13 mouse cellular contexts compared by ENCODE assay signal in genomic region chr17:57347017-57347416, GRCm38 (mm10). TPM values are rescaled to one million over a fixed set of nuclear protein-coding genes. Genes with fewer than 3 reads are reported as not detected.
DNase-seq lines count a peak whose midpoint lies in the region; ATAC-seq and TF ChIP-seq lines count a peak whose summit lies in the region.
"Had no signal": no experiment of that assay in that cellular context is flagged by ENCODE, and none has a peak within 500 bp of the region (broad histone marks: within the 10 kb centered on the region; RNA-seq: fewer than 3 reads in every experiment).

No protein-coding gene starts in this region.

- no peaks in the 10 kb centered on the region for H3K4me1 ChIP-seq in lung, postnatal 0 days (ENCODE audit: insufficient read depth, low read depth, low read length)
- peaks cover 3 to 16% of the 10 kb centered on the region in 2 experiments for H3K4me1 ChIP-seq in MEL (ENCODE audit: control insufficient read depth in 1 of 2, insufficient read depth in 2 of 2, low read length in 2 of 2)
- no peaks in the 10 kb centered on the region for H3K4me1 ChIP-seq in cerebellum, adult 2 months (ENCODE audit: control insufficient read depth, insufficient read depth, low read length)
- H3K4me1 ChIP-seq: embryonic facial prominence, embryonic 15.5 days had no signal

- TF ChIP-seq POLR2A in MEL (IDR thresholded peaks at IDR 0.05; ENCODE audit: control insufficient read depth in 1 of 2, insufficient read depth in 1 of 2, low read depth in 1 of 2, low read length in 2 of 2, poor library complexity in 1 of 2), result no peak
- TF ChIP-seq POLR2A in cerebellum, adult 2 months (IDR thresholded peaks at IDR 0.05; ENCODE audit: borderline replicate concordance, insufficient read depth, low read length), result no peak

- no peaks in the 10 kb centered on the region for H3K9me3 ChIP-seq in lung, postnatal 0 days (ENCODE audit: low read length)
- H3K9me3 ChIP-seq in MEL (replicated peaks; ENCODE audit: insufficient read depth, low read length), result no peaks in the 10 kb centered on the region
- H3K9me3 ChIP-seq: embryonic facial prominence, embryonic 15.5 days had no signal

- no peak overlapping the region for H3K27ac ChIP-seq in lung, postnatal 0 days (ENCODE audit: low read length)
- peak overlapping the region; percentile 9; the same call in 1 of the 2 replicates for H3K27ac ChIP-seq in MEL (ENCODE audit: control insufficient read depth, low read depth, low read length)
- no peak overlapping the region for H3K27ac ChIP-seq in cerebellum, adult 2 months (ENCODE audit: insufficient read depth, low read length)
- H3K27ac ChIP-seq: embryonic facial prominence, embryonic 15.5 days had no signal

- 60% methylated on average over 6 of the region's 6 CpGs for WGBS in lung, postnatal 0 days
- WGBS in cerebellum, adult 2 months, result 72% methylated on average over 6 of the region's 6 CpGs

- no peak overlapping the region for H3K4me3 ChIP-seq in lung, postnatal 0 days (ENCODE audit: low read depth, low read length)
- H3K4me3 ChIP-seq in MEL (ENCODE audit: control insufficient read depth in 1 of 2, insufficient read depth in 1 of 2, low read depth in 2 of 2, low read length in 2 of 2), result no peak overlapping the region
- H3K4me3 ChIP-seq in cerebellum, adult 2 months (replicated peaks; ENCODE audit: insufficient read depth, low read depth, low read length), result no peak overlapping the region
- H3K4me3 ChIP-seq: embryonic facial prominence, embryonic 15.5 days had no signal

- ATAC-seq in lung, postnatal 0 days, result no peak
- ATAC-seq in granulocyte monocyte progenitor cell, adult 5-6 weeks (replicated peaks; ENCODE audit: poor library complexity, severe bottlenecking), result peak; percentile 77
- peak; percentile 82 for ATAC-seq in monocyte, adult 5-6 weeks (replicated peaks; ENCODE audit: insufficient number of reproducible peaks, low FRiP score, low TSS enrichment, poor library complexity, severe bottlenecking)
- ATAC-seq: forebrain, postnatal 0 days; inflammation-experienced regulatory T-cells, adult 6 months had no signal

- H3K27me3 ChIP-seq in lung, postnatal 0 days (replicated peaks; ENCODE audit: insufficient read depth, low read length), result no peaks in the 10 kb centered on the region
- no peaks in the 10 kb centered on the region; a peak in 1 of 4 replicates for H3K27me3 ChIP-seq in MEL (ENCODE audit: control insufficient read depth in 1 of 2, insufficient read depth in 2 of 2, low read length in 2 of 2)
- H3K27me3 ChIP-seq in cerebellum, adult 2 months (ENCODE audit: control insufficient read depth, insufficient read depth, low read length), result no peaks in the 10 kb centered on the region
- H3K27me3 ChIP-seq: embryonic facial prominence, embryonic 15.5 days had no signal

- H3K9ac ChIP-seq in lung, postnatal 0 days (replicated peaks; ENCODE audit: low read depth), result no peak overlapping the region
- no peak overlapping the region; the same call in 1 of the 2 replicates for H3K9ac ChIP-seq in MEL (ENCODE audit: control insufficient read depth, low read depth, low read length, poor library complexity, severe bottlenecking)
- H3K9ac ChIP-seq: embryonic facial prominence, embryonic 15.5 days; forebrain, postnatal 0 days had no signal

- DNase-seq in lung, postnatal 0 days (ENCODE audit: low spot score), result peak; percentile 58
- DNase-seq in lung, postnatal 4 days, result no peak
- DNase-seq in MEL (ENCODE audit: low read depth, low spot score), result peak; percentile 87
- DNase-seq in cerebellum, adult 2 months, result no peak
- DNase-seq in cerebellum, adult 9-11 months, result no peak
- DNase-seq: cerebellum, postnatal 36 days; forebrain, postnatal 0 days; gastrocnemius, postnatal 25 days; kidney, postnatal 4 days had no signal

- no peak overlapping the region for H3K4me2 ChIP-seq in lung, postnatal 0 days (replicated peaks; ENCODE audit: low read depth, low read length)
- H3K4me2 ChIP-seq: embryonic facial prominence, embryonic 15.5 days had no signal

- no peak for TF ChIP-seq RAD21 in MEL (IDR thresholded peaks at IDR 0.05; ENCODE audit: low read depth, low read length)

- no peaks in the 10 kb centered on the region for H3K36me3 ChIP-seq in lung, postnatal 0 days (ENCODE audit: insufficient read depth, low read length)
- peaks cover 0 to 8% of the 10 kb centered on the region in 2 experiments; a peak in 2 of 4 replicates for H3K36me3 ChIP-seq in MEL (ENCODE audit: control insufficient read depth in 1 of 2, insufficient read depth in 2 of 2, low read length in 2 of 2)
- H3K36me3 ChIP-seq: embryonic facial prominence, embryonic 15.5 days had no signal

- TF ChIP-seq CTCF in lung, postnatal 0 days (IDR thresholded peaks at IDR 0.05), result no peak
- TF ChIP-seq CTCF in MEL (IDR thresholded peaks at IDR 0.05 in 2 of 3, conservative IDR thresholded peaks at IDR 0.05 in 1 of 3; ENCODE audit: control insufficient read depth in 1 of 3, insufficient read depth in 1 of 3, low read depth in 2 of 3, low read length in 3 of 3, poor library complexity in 1 of 3, severe bottlenecking in 1 of 3), result no peak
- no peak for TF ChIP-seq CTCF in cerebellum, adult 2 months (IDR thresholded peaks at IDR 0.05; ENCODE audit: borderline replicate concordance, insufficient read depth, low read depth, low read length)

- no peaks in the 10 kb centered on the region for H3K79me2 ChIP-seq in MEL (ENCODE audit: control insufficient read depth, insufficient read depth, low read length, poor library complexity)

- TF ChIP-seq EP300 in lung, postnatal 0 days (IDR thresholded peaks at IDR 0.05), result no peak
- TF ChIP-seq EP300 in MEL (IDR thresholded peaks at IDR 0.05; ENCODE audit: low read depth in 1 of 2, low read length in 2 of 2), result peak; percentile 77 to 82

TF ChIP-seq in MEL, 35 proteins besides CTCF, POLR2A, EP300 and RAD21 (continues in another document):
- peak; percentile 62 for TF ChIP-seq MAX (IDR thresholded peaks at IDR 0.05; ENCODE audit: low read length)
- TF ChIP-seq TAL1 (IDR thresholded peaks at IDR 0.05; ENCODE audit: low read length), result peak; percentile 58
- peak; percentile 58; the same call in 1 of the 2 replicates for TF ChIP-seq TCF12 (IDR thresholded peaks at IDR 0.05; ENCODE audit: low read depth, low read length)
- TF ChIP-seq USF1 (IDR thresholded peaks at IDR 0.05; ENCODE audit: low read depth, low read length), result no peak
- TF ChIP-seq ELF1 (IDR thresholded peaks at IDR 0.05; ENCODE audit: low read depth, low read length), result 0 out of 2 replicates have a peak, but pooled peaks have one; percentile 29
- peak; percentile 74 for TF ChIP-seq MYC (IDR thresholded peaks at IDR 0.05; ENCODE audit: low read depth, low read length)
- TF ChIP-seq TBP (IDR thresholded peaks at IDR 0.05; ENCODE audit: low read depth, low read length), result peak; percentile 71
- TF ChIP-seq GABPA (IDR thresholded peaks at IDR 0.05; ENCODE audit: low read depth, low read length), result no peak
- no peak for TF ChIP-seq ZMIZ1 (IDR thresholded peaks at IDR 0.05; ENCODE audit: low read depth, low read length)
- TF ChIP-seq BHLHE40 (IDR thresholded peaks at IDR 0.05; ENCODE audit: borderline replicate concordance, low read depth, low read length), result peak; percentile 75
- no peak for TF ChIP-seq CHD2 (IDR thresholded peaks at IDR 0.05; ENCODE audit: low read length)
- TF ChIP-seq ZC3H11A (IDR thresholded peaks at IDR 0.05; ENCODE audit: low read depth, low read length), result no peak
- no peak for TF ChIP-seq ZKSCAN1 (IDR thresholded peaks at IDR 0.05; ENCODE audit: low read depth, low read length)
- no peak for TF ChIP-seq MAZ (IDR thresholded peaks at IDR 0.05; ENCODE audit: low read depth, low read length)
- no peak for TF ChIP-seq USF2 (IDR thresholded peaks at IDR 0.05; ENCODE audit: borderline replicate concordance in 1 of 2, insufficient read depth in 1 of 2, low read depth in 1 of 2, low read length in 2 of 2)
- no peak for TF ChIP-seq NRF1 (IDR thresholded peaks at IDR 0.05; ENCODE audit: insufficient read depth, low read depth, low read length, poor library complexity, severe bottlenecking)
- TF ChIP-seq MEF2A (IDR thresholded peaks at IDR 0.05; ENCODE audit: extremely low read depth, insufficient replicate concordance, low read depth, low read length, poor library complexity, severe bottlenecking), result no peak
- TF ChIP-seq ETS1 (IDR thresholded peaks at IDR 0.05; ENCODE audit: low read depth, low read length), result peak; percentile 36; the same call in 1 of the 2 replicates
- TF ChIP-seq MXI1 (IDR thresholded peaks at IDR 0.05; ENCODE audit: low read depth, low read length), result peak; percentile 53; the same call in 1 of the 2 replicates
- no peak for TF ChIP-seq UBTF (IDR thresholded peaks at IDR 0.05; ENCODE audit: borderline replicate concordance, insufficient read depth, low read depth, low read length)
- TF ChIP-seq NELFE (IDR thresholded peaks at IDR 0.05; ENCODE audit: low read depth, low read length), result 0 out of 2 replicates have a peak, but pooled peaks have one; percentile 11
- no peak for TF ChIP-seq CHD1 (IDR thresholded peaks at IDR 0.05; ENCODE audit: low read depth, low read length)
- TF ChIP-seq MYB (IDR thresholded peaks at IDR 0.05; ENCODE audit: low read depth, low read length), result 0 out of 2 replicates have a peak, but pooled peaks have one; percentile 23
- TF ChIP-seq KAT2A (conservative IDR thresholded peaks at IDR 0.05; ENCODE audit: low read depth, low read length), result no peak
- no peak for TF ChIP-seq POLR2AphosphoS5 (IDR thresholded peaks at IDR 0.05; ENCODE audit: borderline replicate concordance, low read depth, low read length)
- no peak for TF ChIP-seq ZNF384 (IDR thresholded peaks at IDR 0.05; ENCODE audit: low read depth, low read length)
- TF ChIP-seq E2F4 (IDR thresholded peaks at IDR 0.05; ENCODE audit: borderline replicate concordance, low read depth, low read length), result no peak
- peak; percentile 39; the same call in 1 of the 2 replicates for TF ChIP-seq GATA1 (IDR thresholded peaks at IDR 0.05; ENCODE audit: low read depth, low read length)
- TF ChIP-seq MAFK (IDR thresholded peaks at IDR 0.05; ENCODE audit: borderline replicate concordance, low read depth, low read length), result 0 out of 2 replicates have a peak, but pooled peaks have one; percentile 10
- TF ChIP-seq HCFC1 (IDR thresholded peaks at IDR 0.05; ENCODE audit: low read depth, low read length), result no peak

RNA-seq across cellular contexts. Expression of gene Adgre1, which starts 11.5 kb away (rescaled TPM):
- polyA plus RNA-seq in lung, postnatal 0 days (2015; fragmentation: Nextera tagmentation; extraction: Ambion mirVana), result 6.0 and 7.0 TPM in 2 replicates
- not detected in 2 replicates for total RNA-seq in MEL (2012; rRNA removed)
- polyA plus RNA-seq in MEL (2012; ENCODE audit: insufficient read depth in 1 of 2, insufficient read length in 2 of 2, low read depth in 1 of 2, low replicate concordance in 2 of 2, missing spikeins in 1 of 2), result not detected
- 6.5 and 10.5 TPM in 2 replicates for total RNA-seq in granulocyte monocyte progenitor cell, adult 5-6 weeks (2014; fragmentation: Nextera tagmentation)
- 11.5 and 15.5 TPM in 2 replicates for total RNA-seq in granulocyte monocyte progenitor cell, adult 5-6 weeks (2017)
- total RNA-seq in monocyte, adult 5-6 weeks (2017), result 195 to 384 TPM (median 329 TPM) in 3 replicates
- polyA plus RNA-seq in cerebellum, adult 2 months (2012; rRNA removed), result 1.0 and 1.6 TPM in 2 replicates

Comparison
In these comparisons a context has a peak if more than half of its experiments do, and no peak if none do; other contexts are left out.
1. DNase-seq: peak in lung, postnatal 0 days (single experiment) and MEL (single experiment); none in lung, postnatal 4 days (0 of 2), cerebellum, adult 2 months (0 of 2) and cerebellum, adult 9-11 months (single experiment).
2. RNA of gene Adgre1, which starts 11.5 kb away (total RNA-seq): 195 to 384 TPM in monocyte, adult 5-6 weeks; 6.5 to 15.5 TPM in granulocyte monocyte progenitor cell, adult 5-6 weeks and not detected in MEL; every median in the first group is over 10 times any median in the second.